Mouse (Mus musculus): ENCODE results near the gene Deup1.
A peak's percentile ranks its signal among the peaks of the same experiment; 100 is the strongest.

Gene Deup1

DNA sequence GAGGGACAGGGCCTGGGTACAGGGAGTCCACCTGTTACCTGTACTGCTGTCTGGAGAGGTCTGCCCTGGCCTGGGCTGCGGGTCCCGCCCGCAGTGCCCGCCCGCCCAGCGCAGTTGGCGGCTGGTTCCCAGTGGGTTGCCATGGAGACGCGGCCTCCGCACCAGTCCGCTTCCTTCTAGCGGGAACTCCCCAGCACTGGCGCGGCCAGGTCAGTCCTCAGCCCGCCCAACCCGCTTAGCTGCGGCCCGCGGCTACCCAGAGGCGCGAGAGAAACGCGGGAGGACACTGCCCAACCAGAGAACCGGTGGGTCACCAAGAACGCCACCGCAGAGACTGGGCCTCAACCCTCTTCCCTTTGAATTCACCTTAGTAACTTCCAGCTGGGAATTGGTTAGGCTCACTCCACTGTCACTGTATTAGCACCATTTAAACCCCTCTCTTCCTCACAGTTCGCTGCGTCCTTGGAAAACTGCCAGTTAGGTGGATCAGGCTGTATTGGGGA is at the start of gene Deup1:
Gene Deup1, minus strand, starts transcription at position 149 of the 503 bp plus-strand sequence.
- DNase-seq = peak; percentile 5 to 55

GRCm38 (mm10) chr9:15672251-15672650 is 44.5 kb upstream of the Deup1 start:
- DNase-seq = no peak

DNA sequence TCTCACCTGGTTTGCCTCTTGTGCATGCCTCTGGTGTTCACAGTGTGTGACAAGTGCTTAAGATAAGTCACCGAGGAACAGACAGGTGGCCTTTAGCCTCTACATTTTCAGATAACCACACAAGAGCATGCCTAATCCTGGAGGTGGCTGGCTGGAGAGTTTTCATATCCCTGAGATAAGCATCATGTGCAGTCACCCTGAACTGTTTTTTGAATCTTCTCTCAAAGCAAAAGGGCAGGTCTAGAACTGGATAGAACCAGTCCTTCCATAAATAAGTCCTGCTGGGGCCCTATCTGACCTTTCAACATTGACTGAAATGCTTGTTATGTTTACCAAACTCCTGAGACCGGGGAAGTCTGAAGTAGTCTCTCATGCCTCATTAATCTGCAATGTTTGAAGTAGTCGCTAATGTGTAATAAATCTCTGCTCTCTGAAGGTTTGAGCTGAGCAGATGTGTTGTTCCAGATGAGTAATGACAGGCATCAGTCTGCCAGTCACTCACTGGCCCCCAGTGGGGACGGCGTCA is 42.3 kb upstream of the Deup1 start:
- DNase-seq = no peak

GRCm38 (mm10) chr9:15669452-15669851 is 41.7 kb upstream of the Deup1 start:
- DNase-seq = no peak

DNA sequence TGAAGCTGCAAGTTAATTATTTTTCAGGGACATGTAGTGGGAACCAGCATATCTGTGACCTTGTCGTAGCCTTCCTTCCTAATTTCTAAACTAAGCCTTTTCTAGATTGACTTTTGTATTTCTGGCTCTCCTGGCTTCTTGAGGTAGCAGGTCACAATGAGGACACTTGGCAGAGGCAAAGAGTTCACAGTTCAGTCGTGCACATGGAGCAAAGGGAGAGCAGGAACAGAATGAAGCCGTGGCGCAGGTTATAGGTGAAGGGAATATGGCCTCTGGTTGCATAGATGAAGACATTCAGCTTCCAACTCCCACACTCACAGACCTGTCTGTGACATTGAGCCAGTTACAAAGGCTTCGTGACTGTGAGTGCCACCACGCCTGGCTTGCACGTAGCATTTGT is 36.9 kb upstream of the Deup1 start:
- DNase-seq = no peak

DNA sequence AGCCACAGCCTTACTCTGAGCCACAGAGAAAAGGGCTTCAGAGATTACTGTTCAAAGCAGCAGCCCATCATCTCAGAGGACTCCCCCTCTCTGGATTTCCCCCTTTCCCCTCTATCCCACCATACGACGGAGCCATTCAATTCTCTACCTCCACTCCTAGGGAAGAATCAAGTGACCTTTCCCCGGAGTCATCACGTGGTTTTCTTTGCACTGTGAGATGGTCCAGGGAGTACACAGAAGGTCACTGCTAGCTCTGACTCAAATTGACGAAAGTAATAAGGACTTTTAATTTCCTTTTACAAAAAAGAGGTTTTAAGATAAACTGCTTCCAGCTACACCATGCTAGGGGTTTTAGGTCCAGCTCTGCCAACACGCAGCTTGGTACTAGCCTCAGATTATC is 31.3 kb upstream of the Deup1 start:
- no peak for DNase-seq

DNA sequence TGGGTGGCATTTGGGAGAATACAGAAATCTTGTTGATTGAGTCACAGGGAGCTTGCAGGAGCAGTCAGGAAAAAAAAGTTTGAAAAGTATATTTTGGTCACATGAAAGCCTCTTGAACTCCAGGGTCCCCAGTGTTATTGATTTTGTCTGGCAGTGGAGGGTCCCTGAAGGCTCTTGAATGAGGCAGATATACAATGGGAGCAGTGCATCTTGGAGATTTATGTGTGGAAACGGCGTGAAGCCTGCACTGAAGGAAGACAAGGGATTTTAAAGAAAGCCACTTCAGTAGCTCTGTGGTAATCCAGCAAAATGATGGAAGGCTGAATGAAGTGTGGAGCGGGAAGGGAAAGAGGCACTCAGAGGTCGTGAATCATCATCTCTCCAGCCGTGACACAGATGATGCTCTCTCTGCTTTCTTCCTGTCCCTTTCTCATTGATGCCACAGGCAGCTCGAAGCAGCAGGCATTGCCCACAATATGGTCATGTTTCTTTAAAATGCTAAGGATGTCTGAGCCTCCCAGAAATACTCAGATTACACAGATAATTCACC is 30.6 kb upstream of the Deup1 start:
- no peak for DNase-seq

DNA sequence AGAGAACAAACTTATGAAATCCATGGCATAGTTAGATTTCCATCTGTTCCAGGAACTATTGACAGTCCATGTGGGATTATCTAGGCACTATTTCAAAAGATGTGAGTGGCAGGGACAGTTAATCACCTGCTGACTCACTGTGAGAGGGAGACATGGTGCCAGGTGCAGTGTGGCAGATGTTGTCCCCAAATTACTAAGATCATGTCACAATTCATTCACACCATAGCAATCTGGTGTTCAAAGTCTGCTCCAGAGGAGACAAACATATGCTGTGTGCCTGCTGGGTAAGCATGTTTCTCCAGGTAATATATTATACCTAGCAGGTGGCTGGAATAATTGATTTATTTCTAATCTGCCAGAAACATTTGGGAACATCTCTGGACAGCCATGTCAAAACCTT is 25.3 kb upstream of the Deup1 start:
- no peak for DNase-seq

DNA sequence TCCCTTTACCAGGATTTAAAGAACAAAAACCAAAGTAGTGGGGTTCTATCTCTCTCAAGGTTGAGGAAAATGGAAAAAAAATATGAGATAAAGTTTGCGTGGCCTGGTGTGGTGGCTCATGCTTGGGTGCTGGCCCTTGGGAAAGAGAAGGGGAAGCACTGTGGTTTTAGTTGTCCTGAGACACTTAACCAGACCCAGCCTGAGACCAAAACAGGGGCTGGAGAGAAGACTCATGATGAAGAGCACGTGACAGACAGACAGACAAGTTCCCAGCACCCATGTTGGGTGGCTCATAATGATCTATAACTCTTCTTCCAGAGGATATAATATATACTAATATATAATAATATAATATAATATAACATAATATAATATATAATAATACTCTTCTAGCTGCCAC is 22.2 kb upstream of the Deup1 start:
- DNase-seq = no peak

DNA sequence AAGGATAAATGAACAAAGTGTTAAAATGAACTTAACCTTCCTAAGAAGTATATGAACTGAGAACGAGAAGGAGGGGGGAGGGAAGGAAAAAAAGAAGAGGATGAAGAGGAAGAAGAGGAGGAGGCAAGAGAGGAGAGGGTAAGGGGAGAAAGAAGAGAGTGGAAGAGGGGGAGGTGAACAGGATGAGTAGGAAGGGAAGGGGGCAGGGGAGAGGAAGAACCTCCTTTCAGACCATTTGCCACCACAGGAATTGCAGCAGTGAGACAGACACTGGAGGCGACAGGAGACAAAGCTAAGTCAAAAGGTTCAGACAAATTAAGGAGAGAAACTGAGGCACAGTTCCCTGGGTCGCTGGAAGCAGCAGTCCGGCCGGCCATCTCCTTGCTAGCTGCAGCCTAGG is 349 bp downstream of the Deup1 start:
- no peak for DNase-seq

GRCm38 (mm10) chr9:15624739-15625138 is 3.0 kb downstream of the Deup1 start:
- DNase-seq = no peak

GRCm38 (mm10) chr9:15619767-15620166 is 8.0 kb downstream of the Deup1 start:
- DNase-seq = no peak

GRCm38 (mm10) chr9:15619020-15619590 is 8.6 kb downstream of the Deup1 start:
- no peak for DNase-seq

DNA sequence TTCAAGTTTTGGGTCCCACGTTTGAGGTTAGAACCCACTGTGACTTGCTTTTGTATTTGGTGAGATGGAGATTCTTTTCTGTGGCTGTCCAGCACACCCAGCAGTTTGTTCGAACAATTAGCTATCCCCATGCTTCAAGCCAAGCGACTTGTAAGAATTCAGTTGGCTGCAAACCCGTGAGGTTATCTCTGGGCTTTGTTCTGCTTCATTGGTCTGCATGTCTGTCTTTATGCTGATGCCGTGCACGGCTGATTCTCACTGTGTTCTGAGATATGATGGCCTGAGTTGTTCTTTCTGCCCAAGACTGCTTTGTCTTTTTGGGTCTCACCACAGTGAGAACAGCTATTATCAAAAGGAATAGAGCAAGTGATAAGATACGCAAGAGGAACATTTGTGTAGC is 10.7 kb downstream of the Deup1 start:
- no peak for DNase-seq

DNA sequence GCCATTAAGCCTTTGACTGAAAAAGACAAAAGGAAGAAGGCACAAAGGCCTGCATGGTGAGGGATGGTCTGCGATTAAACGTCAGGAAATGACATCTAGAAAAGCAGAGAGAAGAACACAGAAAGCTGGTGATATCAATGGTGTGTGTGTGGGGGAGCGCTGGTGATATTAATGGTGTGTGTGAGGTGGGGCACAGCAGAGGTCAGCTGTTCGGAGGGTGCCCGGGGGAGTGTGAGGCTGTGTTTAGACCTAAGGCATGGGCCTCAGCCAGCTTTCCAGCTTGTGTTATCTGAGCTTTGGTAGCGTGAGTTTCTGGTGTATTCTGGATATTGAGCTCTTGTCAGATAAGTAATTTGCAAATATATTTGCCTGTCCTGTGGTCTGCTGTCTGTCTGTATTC is 11.3 kb downstream of the Deup1 start:
- no peak for DNase-seq

DNA sequence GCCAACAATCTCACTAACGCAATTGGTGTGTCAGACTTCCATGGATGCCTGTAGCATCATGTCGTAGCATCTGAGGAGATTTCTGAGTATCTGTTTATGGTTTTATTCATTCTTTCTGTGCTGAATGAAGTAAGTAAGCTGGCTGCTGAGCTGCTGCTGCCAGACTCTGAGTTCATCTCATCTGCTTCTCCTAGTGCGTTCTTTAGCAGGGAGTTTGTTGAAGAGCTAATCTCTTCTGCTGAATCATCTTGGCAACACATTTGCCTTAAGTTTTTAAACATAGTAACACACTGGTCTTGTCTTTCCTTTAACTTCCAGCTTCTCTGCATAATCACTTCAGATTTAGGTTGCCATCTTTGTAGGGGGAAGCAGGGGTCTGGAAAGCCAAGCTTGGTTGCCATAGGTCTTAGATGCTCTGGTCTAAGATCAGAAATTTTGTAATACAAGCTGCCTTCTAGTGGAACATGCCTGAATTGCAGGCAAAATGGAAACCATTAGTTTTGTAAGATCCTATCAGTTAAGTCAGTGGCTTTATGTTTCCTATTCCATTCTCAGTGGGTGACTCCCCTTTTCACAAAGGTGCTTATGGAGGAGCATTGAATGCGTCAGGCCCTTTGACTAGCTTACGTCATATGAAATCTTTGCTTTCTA is 18.3 kb downstream of the Deup1 start:
- DNase-seq = no peak

- DNase-seq = no peak
Observed at GRCm38 (mm10) chr9:15607601-15608000, 20.1 kb downstream of the Deup1 start.

DNA sequence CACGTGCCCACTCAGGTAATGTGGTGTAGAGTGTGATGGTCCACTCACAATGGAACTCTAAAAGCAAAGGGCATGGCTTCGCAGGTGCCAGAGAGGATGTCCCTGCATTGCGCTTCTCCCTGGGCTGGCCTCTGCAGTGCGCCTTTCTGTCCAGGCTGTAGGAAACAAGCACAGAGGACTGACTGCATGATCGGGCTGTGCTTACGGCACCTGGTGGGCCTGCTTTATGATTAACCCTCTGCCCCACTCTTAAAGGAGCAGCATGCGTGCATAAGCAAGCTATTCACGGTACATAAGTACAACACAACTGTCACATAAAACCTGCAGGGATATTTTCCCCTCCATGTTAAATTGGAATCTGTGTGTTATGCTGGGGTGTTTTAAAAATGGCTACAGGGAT is 24.6 kb downstream of the Deup1 start:
- DNase-seq = no peak

- no peak for DNase-seq
Observed at GRCm38 (mm10) chr9:15600859-15601540, 26.7 kb downstream of the Deup1 start.

GRCm38 (mm10) chr9:15600156-15600858 is 27.4 kb downstream of the Deup1 start:
- DNase-seq = no peak

DNA sequence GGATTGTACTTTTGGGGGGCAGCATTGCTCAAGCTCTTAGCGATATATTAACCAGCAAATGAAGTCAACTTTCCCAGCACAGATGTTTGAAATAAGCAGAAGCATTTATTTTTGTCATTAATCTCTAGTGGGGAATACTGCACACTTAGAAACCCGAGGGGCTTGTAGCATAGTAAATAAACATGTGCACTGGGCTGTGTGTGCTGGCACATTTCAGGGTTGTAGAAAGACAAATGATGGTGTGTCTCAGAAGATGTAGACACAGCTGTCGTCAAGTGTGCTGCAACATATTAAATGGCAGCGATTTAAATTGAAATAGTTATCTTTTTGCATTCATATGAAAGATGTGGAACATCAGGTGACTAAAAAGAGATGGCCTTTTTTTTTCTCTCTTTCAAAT is 31.1 kb downstream of the Deup1 start:
- DNase-seq = no peak

DNA sequence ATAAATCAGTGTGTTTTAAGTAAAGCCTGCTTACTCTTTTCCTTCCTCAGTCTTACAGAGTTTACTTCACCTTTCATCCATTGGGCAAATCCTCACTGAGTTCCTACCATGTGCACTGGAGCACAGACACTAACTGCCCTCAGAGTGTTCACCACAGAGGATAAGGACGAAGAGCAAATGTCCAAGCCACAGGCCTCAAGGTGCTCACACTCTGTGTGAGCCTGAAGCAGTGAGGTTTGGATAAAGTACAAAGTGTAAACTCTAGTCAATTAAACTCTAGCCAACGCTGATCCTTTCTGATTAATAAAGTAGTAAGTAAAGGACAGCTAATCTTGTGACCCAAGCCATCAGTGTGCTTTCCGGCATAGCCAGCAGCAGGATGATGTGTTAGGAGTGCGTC is 33.6 kb downstream of the Deup1 start:
- no peak for DNase-seq
